Mouse (Mus musculus) G1E (cell line): ENCODE results near the gene Sh3rf3.

Experiments
- CTCF ChIP-seq: IDR thresholded peaks from 2 replicates; pipeline ENCODE4 v1.5.1; 2012; ENCODE audit warnings: low read depth, low read length, inconsistent platforms, mixed read lengths
- GATA1 ChIP-seq: IDR thresholded peaks from 2 replicates; pipeline ENCODE4 v1.6.1; 2012; ENCODE audit warnings: borderline replicate concordance, low read length, inconsistent platforms, mixed read lengths
- GATA2 ChIP-seq: IDR thresholded peaks from 2 replicates; pipeline ENCODE4 v1.6.1; 2012; ENCODE audit warnings: low read depth, low read length, inconsistent platforms, borderline replicate concordance
- POLR2AphosphoS5 ChIP-seq: IDR thresholded peaks from 2 replicates; pipeline ENCODE4 v1.6.1; 2012; ENCODE audit warnings: low read depth, low read length, inconsistent platforms; ENCODE audit not compliant: insufficient replicate concordance
- TAL1 ChIP-seq: conservative IDR thresholded peaks from 2 replicates; pipeline ENCODE4 v1.6.1; 2012; ENCODE audit warnings: low read depth, low read length, inconsistent platforms, mixed read lengths

GRCm38 (mm10) chr10:59072827-59073226 is 259.7 kb downstream of the Sh3rf3 start:
- TF ChIP-seq CTCF: no peak
- no peak for TF ChIP-seq TAL1
- no peak for TF ChIP-seq POLR2AphosphoS5
- no peak for TF ChIP-seq GATA1
- TF ChIP-seq GATA2: no peak
